Mouse (Mus musculus) hindbrain, embryonic 14.5 days (tissue): ENCODE results near the gene Dcps. TPM values are rescaled to one million over a fixed set of nuclear protein-coding genes. Genes with fewer than 3 reads are reported as not detected.

Experiments used
- ATAC-seq: fragments of 200-750 bp; cut with Nextera tagmentation; 2 replicates; pipeline ENCODE4 v1.8.0; 2017; ENCODE audit warnings: moderate number of reproducible peaks, mild to moderate bottlenecking, moderate TSS enrichment, moderate library complexity; ENCODE audit not compliant: low FRiP score
- DNase-seq: peaks from one replicate; pipeline ENCODE4 v3.0.0-alpha.2; 2015; ENCODE audit warnings: low spot score
- H3K27ac ChIP-seq: fragments of 300-500 bp; sonication (generic); 2 replicates; pipeline ENCODE4 v1.5.1; 2014; ENCODE audit warnings: mild to moderate bottlenecking, moderate library complexity
- H3K27me3 ChIP-seq: fragments of 300-500 bp; sonication (generic); 2 replicates; pipeline ENCODE4 v1.6.1; 2014; ENCODE audit warnings: mild to moderate bottlenecking, low read length, mixed read lengths; ENCODE audit not compliant: control insufficient read depth, insufficient read depth
- H3K36me3 ChIP-seq: fragments of 300-500 bp; sonication (generic); replicated peaks from 2 replicates; pipeline ENCODE4 v1.6.1; 2014; ENCODE audit not compliant: control insufficient read depth, insufficient read depth
- H3K4me1 ChIP-seq: fragments of 300-500 bp; sonication (generic); replicated peaks from 2 replicates; pipeline ENCODE4 v1.6.1; 2014; ENCODE audit warnings: antibody characterized with exemption, low read length, mixed read lengths; ENCODE audit not compliant: control insufficient read depth, insufficient read depth
- H3K4me2 ChIP-seq: fragments of 300-500 bp; sonication (generic); replicated peaks from 2 replicates; pipeline ENCODE4 v1.6.1; 2014; ENCODE audit warnings: mild to moderate bottlenecking, moderate library complexity
- H3K4me3 ChIP-seq: fragments of 300-500 bp; sonication (generic); replicated peaks from 2 replicates; pipeline ENCODE4 v1.5.1; 2014; ENCODE audit warnings: mild to moderate bottlenecking, low read length
- H3K9ac ChIP-seq: fragments of 300-500 bp; sonication (generic); 2 replicates; pipeline ENCODE4 v1.6.1; 2014
- H3K9me3 ChIP-seq: fragments of 300-500 bp; sonication (generic); 2 replicates; pipeline ENCODE4 v1.6.1; 2016; ENCODE audit warnings: low read length; ENCODE audit not compliant: control insufficient read depth
- WGBS: fragments of 180-500 bp; shearing (Covaris S2); extraction: QIAGEN DNeasy Blood & Tissue Kit; methylation state at CpG from one replicate; pipeline ENCODE4 v1.1.7; 2014; 5-methylcytosine and 5-hydroxymethylcytosine counted together
- polyA plus RNA-seq: library from polyadenylated mRNA; unstranded; fragments of >200 nt; fragmentation: Nextera tagmentation; extraction: Ambion mirVana; gene quantifications from 2 replicates; pipeline ENCODE4 v1.2.1, GENCODE M21; 2014

Dcps gene
- polyA plus RNA-seq, 1 experiment from 2014 or later, result 71.6 TPM

DNA sequence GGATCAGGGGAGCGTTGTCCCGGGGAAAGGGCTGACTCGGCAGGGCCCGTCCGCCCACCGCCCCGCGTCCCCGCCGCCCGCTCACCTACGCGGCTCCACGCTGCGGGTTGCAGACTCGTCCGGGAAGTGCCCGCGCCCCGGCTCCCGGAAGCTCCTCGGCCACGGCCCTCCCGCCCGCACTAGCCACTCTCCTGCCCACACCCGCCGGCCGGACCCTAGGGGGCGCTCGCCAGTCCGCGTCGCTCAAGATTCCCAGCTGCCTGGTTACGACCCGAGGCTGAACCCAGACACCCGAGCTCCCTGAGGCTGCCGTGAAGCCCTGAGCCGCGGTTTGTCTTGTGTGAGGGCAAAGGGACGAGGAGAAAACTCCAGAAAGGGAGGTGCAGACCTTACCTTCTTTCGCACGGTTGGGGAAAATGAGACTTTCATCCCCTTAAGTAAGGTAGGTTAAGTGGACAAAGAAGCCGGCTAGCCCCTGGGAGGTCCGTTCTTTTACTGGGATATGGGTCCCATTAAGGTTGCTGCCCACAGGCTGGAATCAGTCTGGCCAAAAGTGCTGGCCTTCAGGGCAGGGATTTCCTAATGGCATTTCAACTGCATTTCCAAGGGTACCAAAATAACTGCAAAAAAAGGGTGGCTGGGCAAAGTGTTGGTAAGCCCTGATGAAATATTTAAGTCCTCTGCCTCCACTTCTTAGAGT lies 24.1 kb upstream of the Dcps start, which contains the start of the genes Srpr and Tirap:
Gene Srpr, plus strand, starts transcription at position 404 of the 700 bp plus-strand sequence.
Gene Tirap, minus strand, starts transcription at position 520 of the 700 bp plus-strand sequence.
- ATAC-seq (peak; percentile 86), DNase-seq (peak; percentile 80)
- peak within 1 kb of the TSS; percentile 46; the same call in 1 of the 2 replicates for H3K27ac ChIP-seq
- no peaks in the 10 kb centered on the region for H3K9me3 ChIP-seq
- no peaks in the 10 kb centered on the region for H3K27me3 ChIP-seq
- H3K36me3 ChIP-seq, result peaks cover 15% of the 10 kb centered on the region
- H3K4me1 ChIP-seq, result peaks cover 9% of the 10 kb centered on the region; the same call in 1 of the 2 replicates
- WGBS, result under 1% methylated on average over 40 of the region's 44 CpGs
- peak within 1 kb of the TSS; percentile 75 for H3K4me2 ChIP-seq
- H3K4me3 ChIP-seq, result peak within 1 kb of the TSS; percentile 49
- H3K9ac ChIP-seq, result peak within 1 kb of the TSS; percentile 62

DNA sequence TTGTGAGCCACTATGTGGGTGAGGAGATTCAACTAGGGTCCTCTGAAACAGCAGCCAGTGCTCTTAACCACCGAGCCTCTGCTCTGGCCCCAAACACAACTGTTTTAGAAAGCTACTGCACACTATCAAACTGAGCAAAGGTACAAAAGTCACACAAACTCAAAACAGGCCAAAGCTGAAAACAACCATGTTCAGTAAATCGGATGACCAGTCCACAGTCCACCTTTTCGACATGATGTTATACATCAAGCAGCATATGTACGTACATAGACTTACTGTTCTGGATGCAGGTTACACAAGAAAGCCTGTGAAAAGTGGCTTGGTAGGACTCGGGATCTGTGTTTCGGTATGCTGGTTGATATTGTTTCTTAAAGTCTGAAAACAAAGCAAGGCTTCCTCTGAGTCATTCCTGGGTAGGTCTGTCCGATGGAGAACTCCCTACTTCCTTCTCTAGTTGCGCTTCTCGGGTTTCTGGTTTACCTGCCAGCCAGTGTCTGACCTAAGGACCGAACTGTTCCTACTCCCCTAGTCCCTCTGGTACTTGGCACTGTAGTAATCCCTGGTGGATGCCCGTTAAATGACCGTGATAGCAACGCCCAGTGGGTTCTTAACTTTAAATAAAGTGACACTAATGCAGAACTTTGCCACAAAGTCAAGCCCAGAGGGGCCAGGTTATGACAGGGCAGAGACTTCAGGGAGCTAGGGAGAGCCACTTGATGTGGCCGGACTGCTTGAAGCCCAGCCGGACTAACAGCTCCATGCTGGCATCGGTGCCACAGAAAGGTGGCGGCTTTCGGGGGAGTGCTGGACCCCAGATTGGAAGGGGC lies 23.3 kb upstream of the Dcps start:
- H3K4me1 ChIP-seq, result peaks cover 9% of the 10 kb centered on the region; the same call in 1 of the 2 replicates
- WGBS, result 29% methylated on average over 18 of the region's 18 CpGs
- H3K27ac ChIP-seq, result no peak overlapping the region
- peaks cover 7% of the 10 kb centered on the region; the same call in 1 of the 2 replicates for H3K36me3 ChIP-seq
- peak overlapping the region; percentile 49 for H3K4me3 ChIP-seq
- no peak for DNase-seq
- H3K9ac ChIP-seq, result peak overlapping the region; percentile 62
- no peaks in the 10 kb centered on the region for H3K9me3 ChIP-seq
- peak overlapping the region; percentile 75 for H3K4me2 ChIP-seq
- ATAC-seq, result peak; percentile 72; the same call in 1 of the 2 replicates
- no peaks in the 10 kb centered on the region for H3K27me3 ChIP-seq

DNA sequence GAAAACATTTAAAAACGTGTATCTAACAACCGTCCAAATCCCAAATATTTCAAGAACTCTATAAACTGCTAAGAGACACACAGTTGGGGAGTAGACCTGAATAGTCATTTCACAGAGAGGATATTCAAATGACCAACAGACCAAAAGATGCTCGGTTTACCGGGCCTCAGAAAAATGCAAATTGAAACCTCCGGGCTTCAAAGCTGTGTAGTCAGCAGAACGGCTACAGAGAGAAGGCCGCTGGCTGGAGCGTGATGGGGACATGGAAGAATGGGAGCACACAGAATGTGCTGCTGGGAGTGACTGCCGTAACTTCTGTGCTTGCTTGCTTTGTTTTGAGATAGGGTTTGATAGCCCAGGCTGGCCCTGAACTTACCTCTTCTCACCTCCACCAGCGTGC lies 22.5 kb upstream of the Dcps start:
- Histone ChIP-seq H3K9me3 (no peaks in the 10 kb centered on the region), H3K9ac (no peak overlapping the region), H3K27me3 (no peaks in the 10 kb centered on the region), H3K4me1 (peaks cover 9% of the 10 kb centered on the region; the same call in 1 of the 2 replicates), H3K36me3 (no peaks in the 10 kb centered on the region), H3K27ac (no peak overlapping the region), H3K4me2 (no peak overlapping the region), H3K4me3 (no peak overlapping the region)
- ATAC-seq, result no peak
- no peak for DNase-seq
- WGBS, result 69% methylated on average over 10 of the region's 10 CpGs

DNA sequence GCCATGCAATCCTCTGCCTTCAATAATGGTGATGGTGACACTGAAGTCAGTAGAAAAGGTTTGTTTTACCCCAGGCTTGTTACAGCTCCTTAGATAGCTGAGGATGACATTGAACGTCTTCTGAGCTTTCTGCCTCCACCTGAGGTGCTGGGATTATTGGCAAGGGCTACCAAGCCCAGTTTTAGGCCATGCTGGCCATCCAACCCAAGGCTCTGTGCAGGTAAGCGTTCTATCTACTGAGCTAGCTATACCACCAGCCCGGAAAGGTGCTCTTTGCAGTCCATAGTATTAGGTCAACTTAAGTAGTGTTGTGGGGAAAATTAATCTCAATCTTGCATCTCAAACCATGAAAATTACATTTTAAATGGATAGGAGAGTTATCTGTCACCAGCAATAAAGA lies 21.8 kb upstream of the Dcps start:
- ATAC-seq (no peak), DNase-seq (no peak)
- H3K4me2 ChIP-seq, result no peak overlapping the region
- H3K27me3 ChIP-seq, result no peaks in the 10 kb centered on the region
- no peaks in the 10 kb centered on the region for H3K9me3 ChIP-seq
- no peak overlapping the region for H3K9ac ChIP-seq
- H3K4me1 ChIP-seq, result peaks cover 13% of the 10 kb centered on the region; the same call in 1 of the 2 replicates
- 91% methylated on average over 3 of the region's 3 CpGs for WGBS
- H3K36me3 ChIP-seq, result no peaks in the 10 kb centered on the region
- no peak overlapping the region for H3K4me3 ChIP-seq
- H3K27ac ChIP-seq, result no peak overlapping the region

DNA sequence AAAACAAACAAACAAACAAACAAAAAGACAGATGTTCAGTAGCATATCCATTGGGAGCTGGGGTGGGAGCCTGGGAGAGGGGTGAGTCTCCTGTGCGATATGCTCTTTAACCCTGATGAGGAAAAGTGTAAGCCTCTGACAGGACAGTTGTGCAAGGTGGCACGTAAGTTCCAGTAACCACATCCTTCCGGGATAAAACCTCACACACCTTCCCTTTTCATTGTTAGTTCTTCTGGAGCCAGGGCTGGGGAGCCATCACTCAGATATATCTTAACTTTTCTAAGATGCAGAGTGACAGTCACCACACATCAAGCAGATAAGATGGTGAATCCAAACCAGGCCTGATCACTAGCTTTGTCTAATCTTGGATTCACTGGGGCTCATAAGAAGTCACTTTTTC lies 18.2 kb upstream of the Dcps start:
- Histone ChIP-seq H3K4me2 (no peak overlapping the region), H3K9ac (no peak overlapping the region), H3K9me3 (no peaks in the 10 kb centered on the region), H3K27me3 (no peaks in the 10 kb centered on the region), H3K27ac (no peak overlapping the region), H3K4me1 (0 out of 2 replicates have a peak, but pooled peaks cover 5% of the 10 kb centered on the region), H3K4me3 (no peak overlapping the region), H3K36me3 (0 out of 2 replicates have a peak, but pooled peaks cover 3% of the 10 kb centered on the region)
- ATAC-seq, result no peak
- no peak for DNase-seq
- WGBS, result 96% methylated on average over 3 of the region's 3 CpGs

DNA sequence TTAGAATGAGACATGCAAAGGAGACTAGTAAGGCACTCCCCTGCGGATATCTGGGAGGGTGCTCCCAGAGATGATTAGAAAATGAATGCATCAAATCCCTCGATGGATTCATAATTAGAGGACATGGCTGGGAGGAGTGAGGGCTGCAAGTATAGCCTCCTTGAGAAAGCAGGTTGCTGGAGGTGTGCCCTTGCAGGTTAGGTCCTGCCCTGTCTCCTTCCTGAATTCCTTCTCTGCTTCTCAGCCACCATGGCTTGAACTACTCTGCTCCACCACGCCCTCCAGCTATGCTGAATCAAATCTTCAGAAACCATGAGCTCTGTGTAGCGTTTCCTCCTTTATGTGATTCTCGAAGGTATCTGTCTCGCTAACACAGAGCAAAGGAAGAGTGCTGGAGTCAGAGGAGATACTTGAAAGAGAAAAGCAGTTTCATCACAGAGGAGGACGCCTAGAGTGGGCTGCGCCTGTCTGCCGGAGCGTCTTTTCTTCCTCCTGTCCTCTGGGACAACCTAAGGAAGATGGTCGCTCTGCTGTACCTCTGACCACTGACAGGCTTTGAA lies 17.2 kb upstream of the Dcps start:
- no peak for ATAC-seq
- Histone ChIP-seq H3K27ac (no peak overlapping the region), H3K4me2 (no peak overlapping the region), H3K4me1 (0 out of 2 replicates have a peak, but pooled peaks cover 5% of the 10 kb centered on the region), H3K36me3 (0 out of 2 replicates have a peak, but pooled peaks cover 3% of the 10 kb centered on the region), H3K27me3 (no peaks in the 10 kb centered on the region), H3K4me3 (no peak overlapping the region), H3K9me3 (no peaks in the 10 kb centered on the region), H3K9ac (no peak overlapping the region)
- DNase-seq, result no peak
- 73% methylated on average over 11 of the region's 11 CpGs for WGBS

DNA sequence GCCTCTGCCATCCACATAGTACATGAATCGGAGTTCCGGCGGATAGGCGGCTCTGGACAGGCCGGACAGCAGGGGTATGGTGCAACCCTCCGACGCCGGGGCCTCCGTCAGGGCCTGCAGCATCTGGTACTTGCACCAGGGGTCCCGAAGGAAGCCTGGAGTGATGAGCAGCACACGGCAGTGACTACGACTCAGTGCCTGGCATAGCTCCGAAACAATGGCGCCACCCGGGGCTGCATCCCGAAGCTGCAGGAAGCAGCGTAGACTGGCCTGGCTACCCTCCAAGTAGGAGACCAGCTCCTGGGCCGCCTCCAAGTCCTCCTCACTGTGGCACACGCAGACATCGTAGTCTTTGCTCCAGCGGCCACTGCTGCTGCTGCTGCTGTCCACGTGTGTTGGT lies 12.8 kb upstream of the Dcps start:
- Histone ChIP-seq H3K9me3 (no peaks in the 10 kb centered on the region), H3K4me2 (no peak overlapping the region), H3K4me1 (0 out of 2 replicates have a peak, but pooled peaks cover 5% of the 10 kb centered on the region), H3K4me3 (no peak overlapping the region), H3K9ac (no peak overlapping the region), H3K36me3 (0 out of 2 replicates have a peak, but pooled peaks cover 3% of the 10 kb centered on the region), H3K27me3 (no peaks in the 10 kb centered on the region), H3K27ac (no peak overlapping the region)
- DNase-seq (peak; percentile 62), ATAC-seq (peak; percentile 71; the same call in 1 of the 2 replicates)
- WGBS, result 55% methylated on average over 22 of the region's 22 CpGs

DNA sequence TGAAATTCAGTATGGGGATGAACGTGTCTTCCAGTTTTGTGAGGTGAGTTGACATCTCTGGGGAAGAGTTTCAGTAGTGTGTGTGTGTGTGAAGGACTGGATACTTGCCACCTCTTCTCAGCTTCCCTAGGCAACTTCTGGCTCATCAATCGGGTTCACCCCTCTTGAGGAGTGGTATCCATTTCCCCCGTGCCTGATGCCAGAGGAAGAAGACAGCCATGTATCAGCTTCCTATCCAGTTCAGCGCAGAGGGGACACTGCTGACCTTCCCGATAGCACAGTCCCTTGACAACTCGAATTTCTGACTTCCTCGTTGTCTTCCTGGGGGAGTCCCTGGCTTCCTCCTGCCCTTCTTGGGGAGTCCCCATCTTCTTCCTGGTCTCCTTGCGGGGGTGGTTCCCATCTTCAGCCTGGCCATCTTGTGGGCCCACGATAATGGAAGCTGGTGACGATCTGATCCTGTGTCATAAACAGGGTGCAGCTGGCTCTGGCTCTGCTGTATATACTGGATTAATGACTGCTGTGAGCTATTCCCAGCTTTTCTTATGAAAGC lies 11.6 kb upstream of the Dcps start:
- H3K9me3 ChIP-seq, result no peaks in the 10 kb centered on the region
- no peak overlapping the region for H3K9ac ChIP-seq
- H3K36me3 ChIP-seq, result 0 out of 2 replicates have a peak, but pooled peaks cover 3% of the 10 kb centered on the region
- H3K27ac ChIP-seq, result no peak overlapping the region
- ATAC-seq (no peak), DNase-seq (no peak)
- H3K27me3 ChIP-seq, result no peaks in the 10 kb centered on the region
- no peak overlapping the region for H3K4me2 ChIP-seq
- H3K4me3 ChIP-seq, result no peak overlapping the region
- H3K4me1 ChIP-seq, result no peaks in the 10 kb centered on the region
- 86% methylated on average over 10 of the region's 10 CpGs for WGBS
